Comparison of ENCODE assay signal across 9 mouse cellular contexts in the genomic region with DNA sequence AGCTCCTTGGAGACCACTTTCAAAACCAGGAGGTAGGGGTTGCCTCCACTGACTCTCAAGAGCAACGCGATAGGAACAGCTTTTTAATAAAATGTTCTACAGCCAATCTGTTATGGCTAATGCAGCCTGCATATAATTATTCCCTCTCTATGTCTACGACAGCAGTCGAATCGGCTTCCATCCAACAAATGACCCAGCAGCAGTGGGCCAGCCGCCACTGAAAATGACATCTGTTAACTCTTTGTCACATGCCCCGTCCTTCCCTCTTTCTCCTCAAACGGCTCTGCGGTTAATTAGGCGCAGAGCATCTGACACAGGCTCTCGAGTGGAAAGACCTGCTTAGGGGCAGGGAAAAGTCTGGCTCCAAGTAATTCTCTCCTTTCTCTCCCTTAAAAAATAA. TPM values are rescaled to one million over a fixed set of nuclear protein-coding genes. Genes with fewer than 3 reads are reported as not detected.
DNase-seq lines count a peak whose midpoint lies in the region; ATAC-seq and TF ChIP-seq lines count a peak whose summit lies in the region.
"Had no signal": no experiment of that assay in that cellular context is flagged by ENCODE, and none has a peak within 500 bp of the region (broad histone marks: within the 10 kb centered on the region; RNA-seq: fewer than 3 reads in every experiment).

No protein-coding gene starts in this region.

- H3K9ac ChIP-seq in intestine, postnatal 0 days (ENCODE audit: low read depth, low read length), result no peak overlapping the region

- H3K4me1 ChIP-seq in hindbrain, embryonic 10.5 days (replicated peaks), result peaks cover 41% of the 10 kb centered on the region
- no peaks in the 10 kb centered on the region for H3K4me1 ChIP-seq in intestine, postnatal 0 days (replicated peaks; ENCODE audit: control insufficient read depth, insufficient read depth, low read length)

- TF ChIP-seq CTCF in intestine, postnatal 0 days (IDR thresholded peaks at IDR 0.05; ENCODE audit: low read depth), result no peak

- H3K36me3 ChIP-seq in hindbrain, embryonic 10.5 days, result no peaks in the 10 kb centered on the region
- no peaks in the 10 kb centered on the region for H3K36me3 ChIP-seq in intestine, postnatal 0 days (ENCODE audit: control insufficient read depth, insufficient read depth)

- intact Hi-C loops in gastrocnemius, postnatal 14 days (cut with DNase I; ENCODE audit: low total_unique reads), result no loop called here
- intact Hi-C loops in gastrocnemius, postnatal 36 days (cut with DNase I), result no loop called here

- peak overlapping the region; percentile 59 for H3K27ac ChIP-seq in hindbrain, embryonic 10.5 days
- H3K27ac ChIP-seq in intestine, postnatal 0 days (ENCODE audit: low read depth, low read length), result no peak overlapping the region

- H3K27me3 ChIP-seq in hindbrain, embryonic 10.5 days (ENCODE audit: insufficient read depth, poor library complexity, severe bottlenecking), result 0 out of 2 replicates have a peak, but pooled peaks cover 3% of the 10 kb centered on the region
- no peaks in the 10 kb centered on the region for H3K27me3 ChIP-seq in intestine, postnatal 0 days (replicated peaks; ENCODE audit: control insufficient read depth, insufficient read depth, low read length)
- H3K27me3 ChIP-seq: CH12.LX had no signal

- H3K9me3 ChIP-seq in hindbrain, embryonic 10.5 days, result no peaks in the 10 kb centered on the region
- no peaks in the 10 kb centered on the region for H3K9me3 ChIP-seq in intestine, postnatal 0 days (ENCODE audit: control insufficient read depth)

- H3K4me3 ChIP-seq in hindbrain, embryonic 10.5 days, result no peak overlapping the region
- H3K4me3 ChIP-seq in intestine, postnatal 0 days (ENCODE audit: low read depth, low read length), result no peak overlapping the region

- ATAC-seq in intestine, postnatal 0 days, result no peak

- H3K4me2 ChIP-seq in intestine, postnatal 0 days (replicated peaks; ENCODE audit: low read depth), result no peak overlapping the region

- peak; percentile 28 for DNase-seq in gastrocnemius, postnatal 14 days
- no peak for DNase-seq in gastrocnemius, postnatal 36 days
- peak; percentile 36 to 80 for DNase-seq in cerebellum, postnatal 4 days (ENCODE audit: low spot score in 2 of 2)
- peak; percentile 49 for DNase-seq in hindbrain, embryonic 10.5 days (ENCODE audit: low spot score)
- peak; percentile 62 for DNase-seq in mesoderm, embryonic 11.5 days (ENCODE audit: low read depth, low spot score)
- no peak for DNase-seq in testis, postnatal 14 days (ENCODE audit: low spot score)
- no peak for DNase-seq in frontal cortex, adult 2 months (ENCODE audit: extremely low spot score in 1 of 2, low spot score in 1 of 2)

- WGBS in hindbrain, embryonic 10.5 days, result 28% methylated on average over 11 of the region's 11 CpGs
- 48% methylated on average over 11 of the region's 11 CpGs for WGBS in intestine, postnatal 0 days

RNA-seq across cellular contexts. Expression of a gene that starts 49.8 kb away (rescaled TPM):
- total RNA-seq in gastrocnemius, postnatal 14 days (2021), result 10 to 100 TPM; 22.2 to 32.6 TPM
- 10 to 100 TPM; 41.0 to 42.9 TPM for total RNA-seq in gastrocnemius, postnatal 36 days (2021)
- 43.3 and 45.0 TPM in 2 replicates for polyA plus RNA-seq in hindbrain, embryonic 10.5 days (2016; fragmentation: Nextera tagmentation; extraction: Ambion mirVana)
- 6.7 and 6.9 TPM in 2 replicates for polyA plus RNA-seq in intestine, postnatal 0 days (2015; fragmentation: Nextera tagmentation; extraction: Ambion mirVana)
- 25.0 and 25.4 TPM in 2 replicates for polyA plus RNA-seq in frontal cortex, adult 2 months (2012; rRNA removed)

Comparison
In these comparisons a context has a peak if more than half of its experiments do, and no peak if none do; other contexts are left out.
1. DNase-seq: peak in gastrocnemius, postnatal 14 days (single experiment), cerebellum, postnatal 4 days (2 of 2), hindbrain, embryonic 10.5 days (single experiment) and mesoderm, embryonic 11.5 days (single experiment); none in gastrocnemius, postnatal 36 days (0 of 2), testis, postnatal 14 days (single experiment) and frontal cortex, adult 2 months (0 of 2).